Mouse (Mus musculus) lung, postnatal 0 days (tissue): ENCODE data around the gene Gys2. TPM values are rescaled to one million over a fixed set of nuclear protein-coding genes. Genes with fewer than 3 reads are reported as not detected.
"Not testable (repeated sequence)": the region's sequence is repeated elsewhere in the genome, so short reads cannot be mapped to it uniquely, and the experiment has no call there.

Experiments
- ATAC-seq: fragments of 200-750 bp; cut with Nextera tagmentation; 2 replicates; pipeline ENCODE4 v1.8.0; 2017; ENCODE audit warnings: moderate library complexity
- DNase-seq: peaks from one replicate; pipeline ENCODE4 v3.0.0-alpha.2; 2016; ENCODE audit warnings: low spot score
- H3K27ac ChIP-seq: fragments of 300-500 bp; sonication (generic); 2 replicates; pipeline ENCODE4 v1.5.1; 2014; ENCODE audit warnings: antibody characterized with exemption, mild to moderate bottlenecking, low read length, mixed read lengths
- H3K27me3 ChIP-seq: fragments of 300-500 bp; sonication (generic); replicated peaks from 2 replicates; pipeline ENCODE4 v1.6.1; 2014; ENCODE audit warnings: low read length, mixed read lengths; ENCODE audit not compliant: insufficient read depth
- H3K36me3 ChIP-seq: fragments of 300-500 bp; sonication (generic); 2 replicates; pipeline ENCODE4 v1.6.1; 2014; ENCODE audit warnings: low read length, mixed read lengths; ENCODE audit not compliant: insufficient read depth
- H3K4me1 ChIP-seq: fragments of 300-500 bp; sonication (generic); 2 replicates; pipeline ENCODE4 v1.6.1; 2014; ENCODE audit warnings: antibody characterized with exemption, low read depth, low read length, mixed read lengths; ENCODE audit not compliant: insufficient read depth
- H3K4me2 ChIP-seq: fragments of 300-500 bp; sonication (generic); replicated peaks from 2 replicates; pipeline ENCODE4 v1.6.1; 2014; ENCODE audit warnings: low read depth, mild to moderate bottlenecking, low read length, moderate library complexity, mixed read lengths
- H3K4me3 ChIP-seq: fragments of 300-500 bp; sonication (generic); 2 replicates; pipeline ENCODE4 v1.5.1; 2014; ENCODE audit warnings: low read depth, low read length
- H3K9ac ChIP-seq: fragments of 300-500 bp; sonication (generic); replicated peaks from 2 replicates; pipeline ENCODE4 v1.6.1; 2014; ENCODE audit warnings: low read depth, mild to moderate bottlenecking
- H3K9me3 ChIP-seq: fragments of 300-500 bp; sonication (generic); 2 replicates; pipeline ENCODE4 v1.6.1; 2016; ENCODE audit warnings: low read length, mixed read lengths
- CTCF ChIP-seq: IDR thresholded peaks from 2 replicates; pipeline ENCODE4 v1.5.1; 2016; ENCODE audit warnings: antibody characterized with exemption, mild to moderate bottlenecking
- EP300 ChIP-seq: IDR thresholded peaks from 2 replicates; pipeline ENCODE4 v1.6.1; 2016; ENCODE audit warnings: antibody characterized with exemption, mild to moderate bottlenecking, control low read depth
- WGBS: fragments of 180-500 bp; shearing (Covaris S2); extraction: QIAGEN DNeasy Blood & Tissue Kit; methylation state at CpG from one replicate; pipeline ENCODE4 v1.1.7; 2014; 5-methylcytosine and 5-hydroxymethylcytosine counted together
- polyA plus RNA-seq: library from polyadenylated mRNA; unstranded; fragments of >200 nt; fragmentation: Nextera tagmentation; extraction: Ambion mirVana; gene quantifications from 2 replicates; pipeline ENCODE4 v1.2.1, GENCODE M21; 2015

Gys2 gene
- polyA plus RNA-seq, 1 experiment from 2014 or later = not detected

GRCm38 (mm10) chr6:142502519-142503125 lies 29.7 kb upstream of the Gys2 start:
- no peak overlapping the region for H3K27ac ChIP-seq
- H3K4me1 ChIP-seq = peaks cover 6% of the 10 kb centered on the region; the same call in 1 of the 2 replicates
- TF ChIP-seq CTCF (no peak), EP300 (no peak)
- ATAC-seq (no peak), DNase-seq (no peak)
- H3K9me3 ChIP-seq = no peaks in the 10 kb centered on the region
- H3K27me3 ChIP-seq = no peaks in the 10 kb centered on the region
- H3K9ac ChIP-seq = no peak overlapping the region
- WGBS = 70% methylated on average over 10 of the region's 10 CpGs
- H3K4me2 ChIP-seq = no peak overlapping the region
- H3K4me3 ChIP-seq = no peak overlapping the region
- no peaks in the 10 kb centered on the region for H3K36me3 ChIP-seq

- WGBS = 69% methylated on average over 6 of the region's 6 CpGs
- not testable (repeated sequence) for H3K9ac ChIP-seq, H3K9me3 ChIP-seq, H3K4me1 ChIP-seq, H3K36me3 ChIP-seq, H3K27me3 ChIP-seq, H3K27ac ChIP-seq, DNase-seq, H3K4me3 ChIP-seq, ATAC-seq, H3K4me2 ChIP-seq
Observed at GRCm38 (mm10) chr6:142490114-142490513, 17.2 kb upstream of the Gys2 start.

- Histone ChIP-seq H3K4me3 (no peak overlapping the region), H3K4me2 (no peak overlapping the region), H3K9me3 (no peaks in the 10 kb centered on the region), H3K9ac (no peak overlapping the region), H3K27me3 (no peaks in the 10 kb centered on the region), H3K36me3 (no peaks in the 10 kb centered on the region), H3K4me1 (no peaks in the 10 kb centered on the region), H3K27ac (no peak overlapping the region)
- WGBS = 90% methylated on average over 9 of the region's 9 CpGs
- ATAC-seq (no peak), DNase-seq (no peak)
- no peak for TF ChIP-seq EP300
- TF ChIP-seq CTCF = no peak
Observed at GRCm38 (mm10) chr6:142487638-142488037, 14.7 kb upstream of the Gys2 start.

- ATAC-seq = no peak
- Histone ChIP-seq H3K9me3 (no peaks in the 10 kb centered on the region), H3K4me1 (no peaks in the 10 kb centered on the region), H3K9ac (no peak overlapping the region), H3K27ac (no peak overlapping the region), H3K4me2 (no peak overlapping the region), H3K4me3 (no peak overlapping the region), H3K36me3 (no peaks in the 10 kb centered on the region), H3K27me3 (no peaks in the 10 kb centered on the region)
- no peak for TF ChIP-seq CTCF
- TF ChIP-seq EP300 = no peak
- WGBS = 86% methylated on average over 4 of the region's 4 CpGs
- no peak for DNase-seq
Observed at GRCm38 (mm10) chr6:142485478-142486123, 12.7 kb upstream of the Gys2 start.

GRCm38 (mm10) chr6:142477239-142477638 lies 4.3 kb upstream of the Gys2 start:
- TF ChIP-seq EP300 = no peak
- TF ChIP-seq CTCF = peak; percentile 56
- H3K27me3 ChIP-seq = no peaks in the 10 kb centered on the region
- H3K9me3 ChIP-seq = no peaks in the 10 kb centered on the region
- no peaks in the 10 kb centered on the region for H3K36me3 ChIP-seq
- WGBS = 76% methylated on average over 7 of the region's 7 CpGs
- ATAC-seq = no peak
- no peak overlapping the region for H3K4me2 ChIP-seq
- H3K4me1 ChIP-seq = no peaks in the 10 kb centered on the region
- H3K27ac ChIP-seq = no peak overlapping the region
- DNase-seq = no peak
- H3K4me3 ChIP-seq = no peak overlapping the region
- no peak overlapping the region for H3K9ac ChIP-seq

GRCm38 (mm10) chr6:142471141-142471540 lies 1.8 kb downstream of the Gys2 start:
- Histone ChIP-seq H3K9me3 (no peaks in the 10 kb centered on the region), H3K27ac (no peak overlapping the region), H3K36me3 (no peaks in the 10 kb centered on the region), H3K4me1 (no peaks in the 10 kb centered on the region), H3K4me2 (no peak overlapping the region), H3K4me3 (no peak overlapping the region), H3K9ac (no peak overlapping the region), H3K27me3 (no peaks in the 10 kb centered on the region)
- no peak for DNase-seq
- no peak for ATAC-seq
- TF ChIP-seq EP300 (no peak), CTCF (no peak)
- WGBS = 51% methylated on average over 8 of the region's 8 CpGs
